Mouse (Mus musculus) megakaryocyte-erythroid progenitor cell, adult 5-6 weeks (primary cell): ENCODE data around the gene Zfp706. TPM values are rescaled to one million over a fixed set of nuclear protein-coding genes. Genes with fewer than 3 reads are reported as not detected.
"Not testable (repeated sequence)": the region's sequence is repeated elsewhere in the genome, so short reads cannot be mapped to it uniquely, and the experiment has no call there.

ENCODE experiments used
- ATAC-seq: replicated peaks from 2 replicates; pipeline ENCODE4 v1.8.0; 2016; ENCODE audit warnings: mild to moderate bottlenecking, inconsistent platforms; ENCODE audit not compliant: severe bottlenecking, poor library complexity, low FRiP score, low TSS enrichment
- total RNA-seq, 2 experiments: library from RNA; stranded (forward) in 1 of 2; stranded (reverse) in 1 of 2; fragments of 200-1000, 215-1000 nt in 1 of 2; fragments of >200 nt in 1 of 2; fragmentation: Nextera tagmentation in 1 of 2; gene quantifications; 2 replicates each; pipeline ENCODE4 v1.2.3; 2014 to 2017

Zfp706 gene
- total RNA-seq, 2 experiments from 2014 or later: 38.9 to 69.0 TPM

DNA sequence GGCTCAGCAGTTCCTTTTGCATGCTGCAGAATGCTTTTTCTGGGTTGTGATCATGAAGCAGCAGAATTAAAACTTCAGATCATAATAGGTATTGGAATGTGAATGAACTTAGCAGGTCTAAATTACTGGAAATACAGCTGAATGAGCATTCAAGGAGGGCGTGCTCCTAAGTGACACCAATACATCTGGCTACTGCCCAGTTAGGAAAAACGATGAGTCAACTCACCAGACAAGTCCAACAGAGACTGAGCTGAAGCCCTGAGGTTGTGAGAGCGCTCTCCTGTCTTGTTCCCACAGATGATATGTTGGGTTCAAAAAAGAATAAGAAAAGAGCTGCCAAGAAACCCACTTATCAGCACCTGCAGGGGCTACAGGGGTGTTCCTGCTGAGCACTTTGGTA is 11.9 kb upstream of the Zfp706 start:
- peak; percentile 33; the same call in 1 of the 2 replicates for ATAC-seq

GRCm38 (mm10) chr15:37011897-37012296 is 4.3 kb upstream of the Zfp706 start:
- ATAC-seq: no peak

GRCm38 (mm10) chr15:37011316-37011715 is 3.7 kb upstream of the Zfp706 start:
- ATAC-seq: no peak

- ATAC-seq: no peak
Observed at GRCm38 (mm10) chr15:37008546-37008945, 973 bp upstream of the Zfp706 start.

GRCm38 (mm10) chr15:37007959-37008419 is 416 bp upstream of the Zfp706 start:
- ATAC-seq: no peak

GRCm38 (mm10) chr15:37006475-37007164 is 953 bp downstream of the Zfp706 start:
- ATAC-seq: no peak

- ATAC-seq: no peak
Observed at GRCm38 (mm10) chr15:37005793-37006474, 1.6 kb downstream of the Zfp706 start.

GRCm38 (mm10) chr15:37004858-37005257 is 2.7 kb downstream of the Zfp706 start:
- no peak for ATAC-seq

GRCm38 (mm10) chr15:37002276-37002675 is 5.3 kb downstream of the Zfp706 start:
- no peak for ATAC-seq

DNA sequence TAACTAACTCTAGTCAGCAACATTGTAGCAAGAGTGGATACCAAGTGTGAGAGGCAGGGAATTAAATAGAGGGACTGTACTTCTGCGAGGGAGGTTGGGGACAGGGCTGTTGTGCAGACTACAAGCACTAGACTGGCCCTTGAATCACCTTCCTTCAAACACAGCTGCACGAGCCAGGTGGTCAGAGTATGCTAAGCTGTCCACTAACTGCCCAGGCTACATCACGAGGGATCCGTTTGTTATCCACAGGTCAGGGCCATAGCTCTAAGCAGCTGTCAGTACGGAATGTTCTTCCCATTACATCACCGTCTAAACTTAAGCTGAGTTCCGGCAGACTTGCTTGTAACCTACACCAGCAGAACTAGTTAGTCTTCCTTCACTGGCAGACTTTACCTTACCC is 8.0 kb downstream of the Zfp706 start:
- ATAC-seq: not testable (repeated sequence)

DNA sequence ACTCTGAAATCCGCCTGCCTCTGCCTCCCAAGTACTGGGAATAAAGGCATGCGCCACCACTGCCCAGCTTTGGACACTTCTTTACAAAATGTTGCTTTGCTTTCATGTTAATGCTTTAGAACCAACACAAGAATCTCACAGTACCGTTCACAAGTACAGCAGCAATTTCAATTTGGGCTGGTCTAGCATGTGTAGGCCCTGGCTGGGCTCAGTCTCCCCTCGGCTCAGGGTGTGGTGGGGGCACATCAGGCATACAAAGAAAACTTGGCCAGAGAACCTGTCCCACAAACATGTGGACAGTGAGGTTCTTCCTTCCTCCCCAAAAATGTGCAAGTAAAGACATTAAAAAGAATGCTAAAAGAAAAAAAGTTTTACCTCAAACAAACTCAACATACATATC is 12.4 kb downstream of the Zfp706 start:
- ATAC-seq: no peak

- ATAC-seq: no peak
Observed at GRCm38 (mm10) chr15:36994665-36995064, 12.9 kb downstream of the Zfp706 start.

GRCm38 (mm10) chr15:36993435-36994178 is 14.0 kb downstream of the Zfp706 start:
- no peak for ATAC-seq

- ATAC-seq: no peak
Observed at GRCm38 (mm10) chr15:36991353-36991752, 16.2 kb downstream of the Zfp706 start.

- no peak for ATAC-seq
Observed at GRCm38 (mm10) chr15:36989922-36990321, 17.7 kb downstream of the Zfp706 start.

- ATAC-seq: no peak
Observed at GRCm38 (mm10) chr15:36988718-36989115, 18.9 kb downstream of the Zfp706 start.

DNA sequence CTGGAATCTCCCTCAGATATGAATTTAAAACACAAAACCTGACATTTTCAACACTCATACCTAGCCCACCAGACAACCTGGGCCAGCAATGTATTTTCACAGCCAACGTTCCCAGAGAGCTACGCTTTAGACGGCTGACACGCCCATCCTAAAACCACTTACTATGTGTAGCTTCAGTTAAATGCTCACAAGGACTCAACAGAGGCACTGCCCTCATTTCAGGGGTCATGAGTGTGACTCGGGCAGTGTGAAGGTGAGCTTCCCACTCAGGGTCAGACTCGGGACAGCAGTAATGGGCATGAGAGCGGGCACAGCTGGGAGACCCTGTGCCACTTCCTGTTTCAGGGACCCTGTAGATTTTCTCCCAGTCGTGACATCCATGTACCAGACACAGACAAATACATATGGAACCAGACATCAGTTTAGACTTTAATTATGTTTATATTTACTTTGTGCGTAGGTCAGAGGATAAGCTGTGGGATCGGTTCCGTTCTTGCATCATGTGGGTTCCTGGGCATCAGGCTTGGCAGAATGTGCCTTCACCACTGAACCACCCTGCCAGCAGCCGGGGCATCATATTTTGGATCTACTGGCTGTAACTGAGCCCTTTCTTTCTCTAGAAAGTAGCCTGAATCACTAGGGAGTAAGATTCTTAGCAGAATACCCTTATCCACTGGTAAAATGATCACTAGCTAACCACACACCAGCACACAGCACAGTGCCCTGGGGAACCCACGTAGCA is 19.4 kb downstream of the Zfp706 start:
- ATAC-seq: peak; percentile 37; the same call in 1 of the 2 replicates

DNA sequence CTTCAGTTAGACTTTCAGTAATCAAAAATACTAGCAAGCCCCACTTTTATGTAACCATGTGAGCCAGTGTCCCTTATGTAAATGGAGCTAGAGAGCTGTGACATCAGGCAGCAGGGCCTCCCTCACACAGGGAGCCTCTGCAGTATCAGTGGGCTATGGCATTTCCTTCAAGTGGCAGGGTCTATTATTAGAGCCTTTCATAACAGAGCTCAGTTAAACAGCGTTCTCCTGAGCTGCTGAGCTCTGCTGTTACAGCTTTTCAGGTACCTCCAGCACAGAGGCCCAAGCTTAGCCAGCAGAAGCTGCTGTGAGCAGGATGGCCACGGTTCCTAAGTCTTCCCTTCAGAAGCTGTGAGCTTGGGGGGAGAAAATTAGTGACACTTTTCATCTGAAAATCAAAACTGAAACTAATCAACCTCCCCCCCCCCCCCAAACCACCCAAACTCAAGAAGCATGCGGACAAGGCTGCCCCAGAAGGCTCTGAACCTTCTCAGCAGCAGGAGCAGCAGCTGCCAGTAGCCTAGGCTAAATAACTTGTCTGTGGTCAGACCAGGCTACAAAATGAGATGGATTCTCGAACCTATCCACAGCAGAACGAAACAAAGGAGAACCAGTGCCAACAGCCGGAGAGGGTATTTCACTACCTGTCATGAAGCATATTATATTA is 20.2 kb downstream of the Zfp706 start:
- ATAC-seq: no peak

GRCm38 (mm10) chr15:36985567-36985925 is 22.0 kb downstream of the Zfp706 start:
- no peak for ATAC-seq
